Mouse (Mus musculus) G1E (cell line): ENCODE results near the gene Tepsin. TPM values are rescaled to one million over a fixed set of nuclear protein-coding genes. Genes with fewer than 3 reads are reported as not detected.

ENCODE experiments used
- ATAC-seq: 2 replicates; pipeline ENCODE4 v1.8.0; 2016; ENCODE audit warnings: mild to moderate bottlenecking; ENCODE audit not compliant: insufficient number of reproducible peaks, poor library complexity, low FRiP score, severe bottlenecking; ENCODE audit errors: extremely low read depth
- DNase-seq: peaks from one replicate; pipeline ENCODE4 v3.0.0; 2012; ENCODE audit warnings: low spot score
- H3K27me3 ChIP-seq: 2 replicates; pipeline ENCODE4 v1.6.1; 2012; ENCODE audit warnings: mild to moderate bottlenecking, low read length, inconsistent platforms; ENCODE audit not compliant: insufficient read depth
- H3K36me3 ChIP-seq: replicated peaks from 2 replicates; pipeline ENCODE3; 2012; ENCODE audit warnings: mild to moderate bottlenecking, inconsistent platforms
- H3K4me1 ChIP-seq: 2 replicates; pipeline ENCODE4 v1.6.1; 2012; ENCODE audit warnings: low read depth, low read length, inconsistent platforms, mixed read lengths; ENCODE audit not compliant: insufficient read depth
- H3K4me3 ChIP-seq: 2 replicates; pipeline ENCODE4 v1.5.1; 2012; ENCODE audit warnings: low read depth, mild to moderate bottlenecking, inconsistent platforms, low read length, moderate library complexity, mixed read lengths
- H3K9me3 ChIP-seq: replicated peaks from 2 replicates; pipeline ENCODE4 v1.6.1; 2012; ENCODE audit warnings: inconsistent platforms
- CTCF ChIP-seq: IDR thresholded peaks from 2 replicates; pipeline ENCODE4 v1.5.1; 2012; ENCODE audit warnings: low read depth, low read length, inconsistent platforms, mixed read lengths
- GATA1 ChIP-seq: IDR thresholded peaks from 2 replicates; pipeline ENCODE4 v1.6.1; 2012; ENCODE audit warnings: borderline replicate concordance, low read length, inconsistent platforms, mixed read lengths
- GATA2 ChIP-seq: IDR thresholded peaks from 2 replicates; pipeline ENCODE4 v1.6.1; 2012; ENCODE audit warnings: low read depth, low read length, inconsistent platforms, borderline replicate concordance
- POLR2AphosphoS5 ChIP-seq: IDR thresholded peaks from 2 replicates; pipeline ENCODE4 v1.6.1; 2012; ENCODE audit warnings: low read depth, low read length, inconsistent platforms; ENCODE audit not compliant: insufficient replicate concordance
- TAL1 ChIP-seq: conservative IDR thresholded peaks from 2 replicates; pipeline ENCODE4 v1.6.1; 2012; ENCODE audit warnings: low read depth, low read length, inconsistent platforms, mixed read lengths
- polyA plus RNA-seq: library from polyadenylated mRNA; stranded (reverse); fragments of >175 nt; gene quantifications from 2 replicates; pipeline ENCODE4 v1.2.3, GENCODE M21; 2012
- total RNA-seq, 2 experiments: library from RNA; stranded (forward) in 1 of 2; stranded (reverse) in 1 of 2; fragments of 200-1000 nt in 1 of 2; fragments of >200 nt in 1 of 2; fragmentation: Nextera tagmentation in 1 of 2; gene quantifications; 2 replicates each; pipeline ENCODE4 v1.2.3; 2014 to 2017

Tepsin gene
- total and polyA plus RNA-seq, 3 experiments, result 14.2 to 24.3 (median 15.7) TPM

DNA sequence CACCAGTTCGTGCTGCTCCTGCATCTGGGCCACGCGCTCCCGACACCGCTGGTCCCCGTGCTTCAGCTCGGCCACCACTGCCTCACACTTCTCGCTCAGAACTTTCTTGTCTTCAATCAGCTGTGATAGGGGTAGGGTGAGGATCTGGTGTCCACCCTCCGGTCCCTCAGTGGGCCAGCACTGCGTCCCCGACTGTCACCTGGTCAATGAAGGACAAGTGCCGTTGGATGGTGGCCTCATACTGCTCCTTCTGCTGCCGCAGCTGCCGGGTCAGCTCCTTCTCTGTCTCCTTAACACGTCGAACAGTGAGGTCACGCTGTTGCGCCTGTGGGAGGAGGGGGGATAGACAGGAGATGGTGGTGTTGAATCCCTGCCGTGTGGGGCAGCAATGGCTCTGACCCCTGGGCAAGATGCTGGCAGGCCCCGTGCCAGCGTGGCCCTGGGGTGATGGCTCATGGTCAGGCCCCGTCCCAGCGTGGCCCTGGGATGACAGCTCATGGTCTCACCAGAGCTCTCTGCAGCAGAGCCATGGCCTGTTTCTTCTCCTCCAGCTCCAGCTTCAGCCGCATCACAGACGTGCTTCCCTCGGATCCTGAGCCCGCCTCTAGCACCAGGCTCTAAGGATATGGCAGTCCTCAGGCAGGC, 28.1 kb downstream of the Tepsin start:
- DNase-seq (no peak), ATAC-seq (no peak)
- H3K4me1 ChIP-seq, result peaks cover 2% of the 10 kb centered on the region; the same call in 1 of the 2 replicates
- TF ChIP-seq TAL1 (no peak), GATA1 (no peak), POLR2AphosphoS5 (no peak), GATA2 (no peak), CTCF (no peak)
- H3K9me3 ChIP-seq, result no peaks in the 10 kb centered on the region
- no peaks in the 10 kb centered on the region for H3K27me3 ChIP-seq
- H3K4me3 ChIP-seq, result no peak overlapping the region
- H3K36me3 ChIP-seq, result peaks cover 99% of the 10 kb centered on the region

DNA sequence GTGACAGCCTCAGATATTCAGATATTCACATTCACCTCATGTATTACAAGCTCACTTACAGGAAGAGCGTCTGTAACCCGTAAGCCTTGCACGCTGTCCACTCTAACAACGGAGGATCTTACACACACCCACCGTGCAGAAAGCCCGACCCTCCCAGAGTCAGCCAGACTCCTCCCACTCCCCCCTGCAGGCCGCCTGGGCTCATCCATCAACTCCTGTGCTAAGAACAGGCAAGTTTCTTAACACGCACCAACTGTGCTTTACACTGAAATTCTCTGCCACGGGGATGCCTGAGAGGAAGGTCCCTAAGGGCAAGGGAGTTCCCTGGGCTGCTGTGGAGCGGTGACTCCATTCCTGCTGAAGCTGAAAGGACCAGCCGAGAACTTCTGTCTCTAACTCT, 29.3 kb downstream of the Tepsin start:
- H3K9me3 ChIP-seq, result no peaks in the 10 kb centered on the region
- peaks cover 100% of the 10 kb centered on the region for H3K36me3 ChIP-seq
- no peak for DNase-seq
- H3K4me1 ChIP-seq, result peaks cover 5% of the 10 kb centered on the region
- TF ChIP-seq TAL1, result no peak
- no peak for TF ChIP-seq POLR2AphosphoS5
- TF ChIP-seq CTCF, result no peak
- TF ChIP-seq GATA1, result no peak
- TF ChIP-seq GATA2, result no peak
- H3K27me3 ChIP-seq, result no peaks in the 10 kb centered on the region
- ATAC-seq, result no peak
- no peak overlapping the region for H3K4me3 ChIP-seq

DNA sequence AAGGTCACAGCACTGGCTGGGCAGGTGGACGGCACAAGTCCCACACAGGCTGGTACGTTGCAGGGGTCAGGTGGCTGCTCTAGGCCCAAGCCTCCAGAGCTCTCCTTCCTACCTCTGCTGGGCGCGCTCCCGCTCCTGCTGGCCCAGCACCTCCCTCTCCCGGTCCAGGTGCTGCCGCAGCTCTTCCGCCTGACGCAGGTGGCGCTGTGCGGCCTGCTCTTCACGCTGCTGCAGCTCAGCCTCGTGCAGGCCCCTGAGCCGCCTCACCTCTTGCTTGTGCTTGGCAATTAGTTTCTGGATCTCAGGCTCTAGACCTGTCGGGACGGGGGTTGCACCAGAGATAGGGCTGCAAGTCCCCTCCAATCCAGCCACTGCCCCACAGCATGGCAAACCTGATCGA, 30.7 kb downstream of the Tepsin start:
- DNase-seq (no peak), ATAC-seq (no peak)
- no peak overlapping the region for H3K4me3 ChIP-seq
- H3K4me1 ChIP-seq, result peaks cover 7% of the 10 kb centered on the region
- H3K36me3 ChIP-seq, result peaks cover 92% of the 10 kb centered on the region
- H3K27me3 ChIP-seq, result no peaks in the 10 kb centered on the region
- no peaks in the 10 kb centered on the region for H3K9me3 ChIP-seq
- no peak for TF ChIP-seq TAL1
- TF ChIP-seq GATA1, result no peak
- TF ChIP-seq CTCF, result no peak
- TF ChIP-seq GATA2, result no peak
- TF ChIP-seq POLR2AphosphoS5, result no peak

DNA sequence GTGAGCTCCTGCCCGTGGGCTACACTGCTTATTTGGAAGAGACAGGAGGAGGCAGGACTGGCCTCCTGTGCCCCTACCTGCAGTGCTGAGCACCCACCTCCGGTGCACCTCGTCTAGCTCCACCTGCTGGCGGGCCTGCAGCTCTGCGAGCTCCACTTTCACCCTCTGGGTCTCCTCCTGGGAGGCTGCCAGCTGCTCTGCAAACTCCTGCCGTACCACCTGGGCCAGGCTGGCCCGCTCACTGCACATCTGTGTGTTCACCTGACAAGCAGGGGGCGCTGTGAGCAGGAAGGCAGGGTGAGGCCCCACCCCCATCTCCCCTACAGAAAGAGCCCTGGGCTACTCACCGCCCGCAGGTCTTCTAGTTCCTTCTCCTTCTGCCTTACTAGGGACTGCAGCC, 33.2 kb downstream of the Tepsin start:
- ATAC-seq, result no peak
- Histone ChIP-seq H3K27me3 (peaks cover 12% of the 10 kb centered on the region), H3K9me3 (no peaks in the 10 kb centered on the region), H3K4me1 (peaks cover 7% of the 10 kb centered on the region), H3K4me3 (no peak overlapping the region), H3K36me3 (peaks cover 66% of the 10 kb centered on the region)
- DNase-seq, result peak; percentile 54
- no peak for TF ChIP-seq GATA1
- peak; percentile 53; the same call in 1 of the 2 replicates for TF ChIP-seq CTCF
- TF ChIP-seq GATA2, result no peak
- no peak for TF ChIP-seq POLR2AphosphoS5
- no peak for TF ChIP-seq TAL1

DNA sequence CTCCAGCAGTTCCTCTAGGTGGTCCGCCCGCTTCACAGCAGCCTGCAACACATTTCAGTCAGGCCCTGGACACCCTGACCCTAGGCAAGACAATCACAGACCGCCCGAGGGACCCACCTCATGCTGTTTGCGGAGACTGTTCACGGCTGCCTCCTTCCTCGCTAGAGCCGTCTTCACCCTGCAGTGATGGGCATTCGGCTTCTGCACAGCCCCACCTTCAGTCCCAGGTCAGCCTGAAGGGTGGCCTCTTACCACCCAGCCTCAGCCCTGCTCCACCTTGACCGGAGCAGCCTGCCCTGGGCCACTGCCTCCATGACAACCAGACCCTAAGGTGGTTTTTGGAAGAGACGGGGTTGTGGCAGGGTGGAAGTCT, 33.9 kb downstream of the Tepsin start:
- DNase-seq (no peak), ATAC-seq (no peak)
- H3K9me3 ChIP-seq, result no peaks in the 10 kb centered on the region
- peaks cover 17% of the 10 kb centered on the region for H3K27me3 ChIP-seq
- peaks cover 7% of the 10 kb centered on the region for H3K4me1 ChIP-seq
- peaks cover 60% of the 10 kb centered on the region for H3K36me3 ChIP-seq
- H3K4me3 ChIP-seq, result no peak overlapping the region; the same call in 1 of the 2 replicates
- TF ChIP-seq POLR2AphosphoS5 (no peak), CTCF (no peak), GATA2 (no peak), GATA1 (no peak), TAL1 (no peak)

DNA sequence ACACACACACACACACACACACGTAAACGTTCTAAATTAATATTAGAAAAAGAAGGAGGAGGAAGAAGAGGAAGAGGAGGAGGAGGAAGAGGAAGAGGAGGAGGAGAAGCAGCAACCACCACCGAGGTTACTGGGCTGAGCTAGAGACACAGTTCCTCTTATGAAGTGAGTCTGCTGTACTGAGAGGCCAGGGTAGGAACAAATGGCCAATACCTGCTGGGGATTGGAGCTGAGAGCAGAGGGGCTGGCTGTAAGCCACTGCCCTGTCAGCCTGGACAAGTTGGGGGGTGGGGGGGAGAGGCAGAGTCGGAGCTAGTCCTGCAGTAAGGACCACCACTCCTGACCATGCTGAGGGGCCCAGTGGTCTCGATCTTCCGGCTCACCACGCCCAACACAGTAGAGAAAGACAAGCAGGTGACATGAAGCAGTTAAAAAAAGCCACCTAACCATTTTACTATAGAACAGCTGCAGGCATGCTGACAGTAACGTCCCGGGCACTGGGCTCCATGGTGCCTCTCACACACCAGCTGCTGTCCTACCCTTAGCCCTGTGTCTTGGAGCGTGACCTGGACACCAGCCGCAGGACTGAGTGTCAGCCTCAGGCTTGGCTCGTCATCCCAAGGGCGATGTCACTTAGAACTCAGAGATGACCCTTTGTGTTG, 34.4 kb downstream of the Tepsin start:
- Histone ChIP-seq H3K4me1 (peaks cover 7% of the 10 kb centered on the region), H3K9me3 (no peaks in the 10 kb centered on the region), H3K27me3 (peaks cover 22% of the 10 kb centered on the region), H3K4me3 (no peak overlapping the region; the same call in 1 of the 2 replicates), H3K36me3 (peaks cover 55% of the 10 kb centered on the region)
- ATAC-seq (no peak), DNase-seq (no peak)
- TF ChIP-seq GATA2, result no peak
- no peak for TF ChIP-seq GATA1
- no peak for TF ChIP-seq TAL1
- no peak for TF ChIP-seq POLR2AphosphoS5
- TF ChIP-seq CTCF, result no peak
